Mouse (Mus musculus) limb, embryonic 12.5 days (tissue): Measurements from ENCODE around the gene Kcnc2. TPM values are rescaled to one million over a fixed set of nuclear protein-coding genes. Genes with fewer than 3 reads are reported as not detected.

Experiments used
- ATAC-seq: fragments of 200-750 bp; cut with Nextera tagmentation; 2 replicates; pipeline ENCODE4 v1.8.0; 2017; ENCODE audit warnings: low read depth, moderate TSS enrichment; ENCODE audit not compliant: insufficient number of reproducible peaks, insufficient read depth, low FRiP score, low TSS enrichment
- H3K27ac ChIP-seq: fragments of 300-500 bp; sonication (generic); 2 replicates; pipeline ENCODE4 v1.5.1; 2016; ENCODE audit warnings: mild to moderate bottlenecking, moderate library complexity
- H3K27me3 ChIP-seq: fragments of 300-500 bp; sonication (generic); 2 replicates; pipeline ENCODE4 v1.6.1; 2016; ENCODE audit warnings: mild to moderate bottlenecking, moderate library complexity
- H3K36me3 ChIP-seq: fragments of 300-500 bp; sonication (generic); 2 replicates; pipeline ENCODE4 v1.6.1; 2016; ENCODE audit warnings: mild to moderate bottlenecking, moderate library complexity
- H3K4me1 ChIP-seq: fragments of 300-500 bp; sonication (generic); replicated peaks from 2 replicates; pipeline ENCODE4 v1.6.1; 2016
- H3K4me2 ChIP-seq: fragments of 300-500 bp; sonication (generic); 2 replicates; pipeline ENCODE4 v1.6.1; 2016; ENCODE audit warnings: mild to moderate bottlenecking, moderate library complexity
- H3K4me3 ChIP-seq: fragments of 300-500 bp; sonication (generic); replicated peaks from 2 replicates; pipeline ENCODE4 v1.5.1; 2016; ENCODE audit warnings: mild to moderate bottlenecking
- H3K9ac ChIP-seq: fragments of 300-500 bp; sonication (generic); replicated peaks from 2 replicates; pipeline ENCODE4 v1.6.1; 2016; ENCODE audit warnings: mild to moderate bottlenecking, moderate library complexity
- H3K9me3 ChIP-seq: fragments of 300-500 bp; sonication (generic); 2 replicates; pipeline ENCODE4 v1.6.1; 2016; ENCODE audit warnings: mild to moderate bottlenecking, moderate library complexity
- WGBS: fragments of 180-500 bp; shearing (Covaris S2); methylation state at CpG from one replicate; pipeline ENCODE4 v1.1.7; 2016; 5-methylcytosine and 5-hydroxymethylcytosine counted together
- polyA plus RNA-seq: library from polyadenylated mRNA; unstranded; fragments of >200 nt; fragmentation: Nextera tagmentation; extraction: Ambion mirVana; gene quantifications from 2 replicates; pipeline ENCODE4 v1.2.1, GENCODE M21; 2016

Gene Kcnc2
- polyA plus RNA-seq, 1 experiment from 2014 or later: 0.05 TPM

DNA sequence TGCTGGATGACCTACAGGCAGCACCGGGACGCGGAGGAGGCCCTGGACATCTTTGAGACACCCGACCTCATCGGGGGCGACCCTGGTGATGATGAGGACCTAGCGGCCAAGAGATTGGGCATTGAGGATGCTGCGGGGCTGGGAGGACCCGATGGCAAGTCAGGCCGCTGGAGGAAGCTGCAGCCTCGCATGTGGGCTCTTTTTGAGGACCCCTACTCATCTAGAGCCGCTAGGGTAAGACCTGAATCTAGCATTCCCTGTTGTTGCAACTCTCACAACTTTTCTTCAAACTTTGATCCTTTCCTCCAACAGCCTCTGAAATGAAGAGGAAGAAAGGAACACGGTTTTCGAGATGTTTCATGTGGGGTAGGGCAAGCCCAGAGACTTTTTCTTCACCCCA lies 1.2 kb downstream of the Kcnc2 start:
- Histone ChIP-seq H3K9ac (no peak overlapping the region; the same call in 1 of the 2 replicates), H3K4me1 (peaks cover 14% of the 10 kb centered on the region; the same call in 1 of the 2 replicates), H3K27ac (no peak overlapping the region), H3K27me3 (peaks cover 65% of the 10 kb centered on the region), H3K4me3 (peak overlapping the region; percentile 49), H3K4me2 (peak overlapping the region; percentile 92), H3K9me3 (no peaks in the 10 kb centered on the region), H3K36me3 (no peaks in the 10 kb centered on the region)
- no peak for ATAC-seq
- 11% methylated on average over 14 of the region's 14 CpGs for WGBS

DNA sequence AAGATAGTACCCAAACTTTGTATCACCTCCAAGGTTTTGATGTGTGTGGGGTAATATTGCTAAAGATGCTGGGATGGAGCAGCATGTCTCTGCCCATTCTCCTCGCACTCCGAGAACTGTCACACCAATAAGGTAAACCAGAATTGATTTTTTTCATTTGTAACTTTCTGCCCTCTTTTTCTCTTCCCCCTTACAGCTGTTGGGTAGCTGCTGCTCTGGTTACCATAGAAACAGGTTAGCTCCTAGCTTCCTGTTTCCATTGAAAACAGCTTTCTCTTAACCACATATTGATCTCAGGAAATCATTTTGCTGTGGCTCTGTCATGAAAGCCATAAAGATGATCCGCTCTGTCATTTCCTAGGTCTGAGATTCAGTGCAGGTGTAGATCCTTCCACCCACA lies 7.1 kb downstream of the Kcnc2 start:
- 78% methylated on average over 3 of the region's 3 CpGs for WGBS
- Histone ChIP-seq H3K27ac (no peak overlapping the region), H3K27me3 (peaks cover 14% of the 10 kb centered on the region), H3K9me3 (no peaks in the 10 kb centered on the region), H3K4me1 (no peaks in the 10 kb centered on the region), H3K4me3 (no peak overlapping the region), H3K4me2 (no peak overlapping the region), H3K9ac (no peak overlapping the region), H3K36me3 (no peaks in the 10 kb centered on the region)
- no peak for ATAC-seq

DNA sequence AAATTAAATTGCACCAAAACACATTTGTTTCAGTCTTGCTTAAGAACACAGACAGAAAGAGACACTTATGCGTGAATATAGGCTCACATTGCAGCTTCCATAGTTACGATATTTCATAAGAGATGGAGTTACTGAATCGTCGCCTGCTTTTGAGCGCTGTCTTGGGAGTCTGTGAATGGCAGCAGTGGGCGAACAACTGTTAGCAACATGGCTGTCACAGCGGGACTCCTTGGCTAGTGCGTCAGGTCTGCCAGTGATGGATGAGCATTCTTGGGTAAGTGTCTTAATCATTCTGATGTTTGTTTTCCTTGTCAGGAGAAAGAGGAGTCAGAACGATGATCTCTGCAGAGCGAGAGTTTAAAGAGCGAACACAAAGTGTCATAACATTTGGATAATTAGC lies 44.2 kb downstream of the Kcnc2 start:
- no peak overlapping the region for H3K4me2 ChIP-seq
- H3K27me3 ChIP-seq: no peaks in the 10 kb centered on the region
- H3K4me1 ChIP-seq: no peaks in the 10 kb centered on the region
- no peak for ATAC-seq
- H3K36me3 ChIP-seq: no peaks in the 10 kb centered on the region
- H3K9ac ChIP-seq: no peak overlapping the region
- H3K27ac ChIP-seq: no peak overlapping the region
- no peaks in the 10 kb centered on the region for H3K9me3 ChIP-seq
- H3K4me3 ChIP-seq: no peak overlapping the region
- WGBS: 49% methylated on average over 11 of the region's 11 CpGs

DNA sequence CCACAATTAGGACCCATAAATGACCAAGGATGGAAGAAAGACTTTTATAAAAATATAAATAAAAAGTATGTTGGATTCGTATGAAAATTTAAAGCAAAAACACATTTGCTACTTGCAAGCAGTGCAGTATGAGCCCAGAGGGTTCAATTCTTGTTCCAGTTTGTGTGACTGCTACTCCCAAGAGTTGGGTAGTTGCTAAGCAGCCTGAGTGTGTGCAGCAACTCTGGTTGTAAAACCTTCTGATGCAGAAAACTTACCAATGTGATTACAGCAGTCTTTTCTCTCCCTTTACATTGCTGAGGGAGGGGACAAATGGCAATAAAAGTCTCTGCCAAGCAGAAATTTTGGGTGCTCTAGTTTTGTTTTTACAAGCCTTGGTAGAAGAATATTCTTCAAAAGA lies 46.9 kb downstream of the Kcnc2 start:
- Histone ChIP-seq H3K4me1 (no peaks in the 10 kb centered on the region), H3K9ac (no peak overlapping the region), H3K27me3 (no peaks in the 10 kb centered on the region), H3K36me3 (no peaks in the 10 kb centered on the region), H3K27ac (no peak overlapping the region), H3K4me3 (no peak overlapping the region), H3K9me3 (no peaks in the 10 kb centered on the region), H3K4me2 (no peak overlapping the region)
- WGBS: 86% methylated on average over 1 of the region's 1 CpGs
- ATAC-seq: no peak

DNA sequence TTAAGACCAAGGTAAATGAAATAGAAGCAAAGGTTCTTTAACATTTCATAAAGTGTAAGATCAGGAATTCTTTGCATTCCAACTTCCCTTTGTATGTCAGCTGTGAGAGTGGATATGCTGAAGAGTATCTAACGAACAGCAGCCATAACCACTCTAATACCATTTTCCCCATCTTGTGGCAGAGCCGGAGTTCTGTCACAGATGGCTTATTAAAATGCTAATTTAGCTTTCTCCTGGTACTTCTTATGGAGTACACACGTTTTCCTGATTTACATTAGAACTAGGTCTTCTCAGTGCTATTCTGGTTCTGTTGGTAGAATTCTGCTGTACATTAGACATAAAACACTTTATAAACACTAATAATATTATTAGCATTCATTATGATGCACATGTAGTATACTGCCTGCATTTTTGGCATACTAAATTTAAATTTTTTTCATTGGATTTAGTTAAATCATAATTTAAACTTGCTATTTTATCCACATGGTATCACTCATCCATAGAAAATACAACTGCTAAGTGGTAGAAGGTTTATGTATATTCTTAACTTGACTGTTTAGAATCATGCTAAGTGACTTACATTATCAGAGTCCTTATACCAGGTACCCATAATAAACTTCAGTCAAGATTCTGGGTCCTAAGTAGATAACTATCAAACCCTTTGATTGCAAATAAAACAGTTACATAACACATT lies 86.9 kb downstream of the Kcnc2 start:
- no peak for ATAC-seq
- no peak overlapping the region for H3K4me2 ChIP-seq

DNA sequence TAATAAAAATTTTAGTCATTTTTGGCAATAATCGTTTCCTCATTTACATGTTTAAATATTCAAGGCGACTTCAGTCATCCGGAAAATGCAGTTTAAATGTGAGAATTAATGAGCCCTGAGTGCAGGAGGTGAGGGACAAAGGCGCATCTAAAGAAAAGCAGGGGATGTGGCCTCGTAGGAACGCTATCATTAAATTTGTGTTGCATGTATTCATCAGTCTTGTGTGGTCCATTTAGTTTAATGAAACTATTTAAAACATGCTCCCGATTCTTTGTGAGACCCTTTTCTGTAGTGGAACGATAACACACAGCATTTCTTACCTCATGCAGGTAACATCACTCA lies 87.4 kb downstream of the Kcnc2 start:
- WGBS: 85% methylated on average over 8 of the region's 8 CpGs
- Histone ChIP-seq H3K27me3 (no peaks in the 10 kb centered on the region), H3K36me3 (no peaks in the 10 kb centered on the region), H3K27ac (no peak overlapping the region), H3K9me3 (no peaks in the 10 kb centered on the region), H3K4me1 (no peaks in the 10 kb centered on the region), H3K4me2 (no peak overlapping the region), H3K9ac (no peak overlapping the region), H3K4me3 (no peak overlapping the region)
- ATAC-seq: no peak

More for the DNA sequence above, 86.9 kb downstream of the Kcnc2 start:
- Histone ChIP-seq H3K27ac (no peak overlapping the region), H3K4me3 (no peak overlapping the region), H3K36me3 (no peaks in the 10 kb centered on the region), H3K9me3 (no peaks in the 10 kb centered on the region), H3K4me1 (no peaks in the 10 kb centered on the region), H3K9ac (no peak overlapping the region), H3K27me3 (no peaks in the 10 kb centered on the region)
- WGBS: 67% methylated on average over 3 of the region's 3 CpGs

DNA sequence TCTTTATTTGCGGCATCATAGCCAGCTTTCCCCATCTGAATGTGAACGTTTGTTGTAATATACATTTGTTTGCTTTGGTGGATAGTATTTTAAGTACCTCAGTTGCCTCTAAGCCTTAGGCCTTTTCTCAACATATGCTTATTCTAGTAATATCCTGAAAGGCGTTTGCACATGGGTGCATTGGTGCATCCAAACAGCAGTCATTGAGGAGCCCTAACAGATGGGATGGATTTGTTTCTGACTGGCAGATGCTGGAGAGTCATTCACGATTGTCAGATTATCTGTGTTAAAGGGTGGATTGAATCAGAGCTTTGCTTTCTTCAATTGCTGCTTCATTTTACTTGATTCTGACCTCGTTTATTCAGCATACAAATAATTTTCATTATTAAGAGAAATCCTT lies 89.8 kb downstream of the Kcnc2 start:
- no peaks in the 10 kb centered on the region for H3K9me3 ChIP-seq
- 79% methylated on average over 5 of the region's 5 CpGs for WGBS
- H3K9ac ChIP-seq: no peak overlapping the region
- H3K27ac ChIP-seq: no peak overlapping the region
- no peaks in the 10 kb centered on the region for H3K27me3 ChIP-seq
- no peaks in the 10 kb centered on the region for H3K4me1 ChIP-seq
- ATAC-seq: no peak
- H3K36me3 ChIP-seq: no peaks in the 10 kb centered on the region
- no peak overlapping the region for H3K4me2 ChIP-seq
- no peak overlapping the region for H3K4me3 ChIP-seq

DNA sequence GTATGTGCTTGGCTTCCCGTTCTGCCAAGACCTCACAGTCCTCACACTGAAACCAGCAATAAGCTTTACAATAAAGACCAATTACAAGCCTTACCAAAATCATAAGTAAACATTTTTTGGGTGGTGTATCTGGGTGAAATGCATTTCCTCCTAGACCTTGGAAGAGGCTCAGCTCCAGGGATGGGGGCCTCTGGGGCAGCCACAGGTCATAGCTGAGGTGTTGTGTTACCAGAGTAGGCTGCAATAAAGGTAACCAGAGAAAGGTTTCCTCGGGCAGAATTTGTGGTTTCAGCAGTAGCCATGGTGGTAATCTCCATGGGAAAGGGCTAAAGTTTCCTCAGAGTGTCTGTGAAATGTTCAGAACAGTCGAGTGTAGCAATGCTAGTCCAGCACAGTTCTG lies 97.4 kb downstream of the Kcnc2 start:
- Histone ChIP-seq H3K36me3 (no peaks in the 10 kb centered on the region), H3K4me2 (no peak overlapping the region), H3K4me3 (no peak overlapping the region), H3K9ac (no peak overlapping the region), H3K27me3 (no peaks in the 10 kb centered on the region), H3K9me3 (no peaks in the 10 kb centered on the region), H3K4me1 (no peaks in the 10 kb centered on the region), H3K27ac (no peak overlapping the region)
- WGBS: 57% methylated on average over 3 of the region's 3 CpGs
- ATAC-seq: no peak

DNA sequence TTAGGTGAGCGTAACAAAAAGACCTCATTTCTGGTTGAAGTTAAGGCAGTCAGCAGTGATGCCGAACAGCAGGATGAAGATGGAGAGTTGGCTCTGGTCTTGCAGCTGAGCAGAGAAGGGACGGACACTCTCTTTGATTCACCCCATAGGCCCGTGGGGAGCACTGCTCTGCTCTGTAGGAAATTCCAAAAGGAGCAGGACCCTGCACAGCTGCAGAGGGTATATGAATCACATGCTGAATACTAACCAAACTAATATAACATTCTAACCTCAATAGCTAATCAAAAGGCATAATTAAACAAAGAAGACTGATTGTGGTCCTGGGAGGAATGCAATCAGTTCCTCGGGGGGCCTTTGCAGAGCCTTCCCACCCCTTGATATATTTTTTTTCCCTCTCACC lies 106.2 kb downstream of the Kcnc2 start:
- H3K4me1 ChIP-seq: no peaks in the 10 kb centered on the region
- no peak overlapping the region for H3K4me3 ChIP-seq
- H3K36me3 ChIP-seq: no peaks in the 10 kb centered on the region
- no peak overlapping the region for H3K27ac ChIP-seq
- no peaks in the 10 kb centered on the region for H3K27me3 ChIP-seq
- no peak for ATAC-seq
- no peaks in the 10 kb centered on the region for H3K9me3 ChIP-seq
- no peak overlapping the region for H3K4me2 ChIP-seq
- no peak overlapping the region for H3K9ac ChIP-seq
- 90% methylated on average over 5 of the region's 5 CpGs for WGBS

DNA sequence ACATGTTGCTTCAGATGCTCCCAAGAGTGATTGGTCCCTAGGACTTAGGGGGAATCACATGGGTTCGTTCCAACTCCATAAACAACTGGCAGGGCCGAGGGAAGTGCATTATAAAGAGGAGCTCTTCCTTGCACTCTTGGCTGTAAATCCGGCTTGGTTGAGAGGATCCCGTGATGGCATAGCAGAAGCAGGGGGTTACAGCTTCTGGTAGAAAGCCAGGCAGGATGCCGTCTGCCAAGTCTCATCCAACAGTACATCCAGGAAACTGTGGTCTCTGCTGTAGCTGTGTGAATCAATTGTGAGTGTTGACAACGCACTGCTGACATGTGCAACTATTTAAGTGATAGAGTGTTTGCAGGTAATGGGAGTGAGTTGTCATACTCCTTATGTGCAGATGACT lies 107.5 kb downstream of the Kcnc2 start:
- H3K4me1 ChIP-seq: no peaks in the 10 kb centered on the region
- H3K9me3 ChIP-seq: no peaks in the 10 kb centered on the region
- no peak overlapping the region for H3K4me2 ChIP-seq
- no peak for ATAC-seq
- 73% methylated on average over 6 of the region's 6 CpGs for WGBS
- no peak overlapping the region for H3K27ac ChIP-seq
- H3K9ac ChIP-seq: no peak overlapping the region
- H3K27me3 ChIP-seq: no peaks in the 10 kb centered on the region
- no peak overlapping the region for H3K4me3 ChIP-seq
- no peaks in the 10 kb centered on the region for H3K36me3 ChIP-seq

DNA sequence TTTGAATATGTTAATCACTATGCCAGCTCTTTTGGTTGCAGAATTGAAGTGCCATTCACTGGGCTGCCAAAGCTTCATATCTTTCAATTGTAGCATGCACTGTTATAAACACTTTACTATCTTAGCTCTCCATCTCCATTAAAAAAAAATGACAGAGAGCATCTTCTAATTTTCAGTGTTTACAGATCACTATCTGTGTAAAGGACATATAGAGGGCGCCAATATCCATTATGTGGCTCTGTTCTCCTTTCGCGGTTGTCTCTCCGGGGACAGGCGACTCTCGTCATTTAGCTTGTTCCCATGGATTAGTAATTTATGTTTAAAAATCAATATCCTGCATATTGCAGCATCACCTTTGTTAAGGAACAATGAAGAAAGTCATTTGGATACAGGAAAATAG lies 109.7 kb downstream of the Kcnc2 start:
- WGBS: 92% methylated on average over 6 of the region's 6 CpGs
- H3K4me3 ChIP-seq: no peak overlapping the region

DNA sequence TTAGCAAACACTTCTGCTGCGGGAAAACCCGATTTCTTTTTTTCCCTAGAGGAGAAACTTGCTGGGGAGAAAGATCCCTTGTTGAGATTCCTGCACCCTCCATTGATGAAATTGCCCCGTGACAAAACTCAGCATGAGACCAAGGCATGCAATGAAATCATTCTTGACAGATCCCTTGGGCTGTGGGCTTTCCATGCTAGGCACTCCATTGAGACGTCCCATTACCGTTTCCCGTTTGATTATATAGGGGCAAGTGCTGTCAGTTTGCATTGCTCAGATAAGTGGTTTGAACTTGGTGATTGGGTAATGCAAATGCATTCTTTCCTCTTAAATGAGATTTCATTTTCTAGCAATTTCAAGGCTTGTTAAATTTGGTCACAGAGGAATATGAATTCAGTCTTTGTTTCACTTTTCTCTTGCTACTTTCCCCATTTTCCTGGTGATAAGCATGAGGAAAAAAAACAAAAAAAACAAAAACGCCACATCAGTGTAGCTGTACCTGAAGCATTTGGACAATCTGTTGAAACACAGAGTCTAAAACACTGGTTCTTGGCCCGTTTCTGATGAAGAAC lies 123.6 kb downstream of the Kcnc2 start:
- Histone ChIP-seq H3K36me3 (no peaks in the 10 kb centered on the region), H3K4me1 (no peaks in the 10 kb centered on the region), H3K9ac (no peak overlapping the region), H3K27me3 (no peaks in the 10 kb centered on the region), H3K27ac (no peak overlapping the region), H3K4me2 (no peak overlapping the region), H3K4me3 (no peak overlapping the region), H3K9me3 (no peaks in the 10 kb centered on the region)
- ATAC-seq: no peak
- 74% methylated on average over 8 of the region's 8 CpGs for WGBS

More for the DNA sequence above, 109.7 kb downstream of the Kcnc2 start:
- no peaks in the 10 kb centered on the region for H3K9me3 ChIP-seq
- no peak overlapping the region for H3K4me2 ChIP-seq
- no peak for ATAC-seq
- H3K4me1 ChIP-seq: no peaks in the 10 kb centered on the region
- H3K27me3 ChIP-seq: no peaks in the 10 kb centered on the region
- H3K9ac ChIP-seq: no peak overlapping the region
- no peaks in the 10 kb centered on the region for H3K36me3 ChIP-seq
- H3K27ac ChIP-seq: no peak overlapping the region
